Mouse (Mus musculus) heart, embryonic 10.5 days (tissue): ENCODE data around the gene Stk24. TPM values are rescaled to one million over a fixed set of nuclear protein-coding genes. Genes with fewer than 3 reads are reported as not detected.

Source experiments
- DNase-seq: peaks from one replicate; pipeline ENCODE4 v3.0.0-alpha.2; 2017; ENCODE audit warnings: low spot score
- H3K27ac ChIP-seq: fragments of 300-500 bp; sonication (generic); 2 replicates; pipeline ENCODE4 v1.5.1; 2016; ENCODE audit warnings: mild to moderate bottlenecking
- H3K27me3 ChIP-seq: fragments of 300-500 bp; sonication (generic); 2 replicates; pipeline ENCODE4 v1.6.1; 2016; ENCODE audit warnings: mild to moderate bottlenecking; ENCODE audit not compliant: poor library complexity, insufficient read depth, severe bottlenecking
- H3K36me3 ChIP-seq: fragments of 300-500 bp; sonication (generic); 2 replicates; pipeline ENCODE4 v1.6.1; 2016; ENCODE audit warnings: mild to moderate bottlenecking, moderate library complexity
- H3K4me1 ChIP-seq: fragments of 300-500 bp; sonication (generic); 2 replicates; pipeline ENCODE4 v1.6.1; 2016; ENCODE audit warnings: mild to moderate bottlenecking
- H3K4me3 ChIP-seq: fragments of 300-500 bp; sonication (generic); 2 replicates; pipeline ENCODE4 v1.5.1; 2016; ENCODE audit warnings: mild to moderate bottlenecking, moderate library complexity
- H3K9me3 ChIP-seq: fragments of 300-500 bp; sonication (generic); 2 replicates; pipeline ENCODE4 v1.6.1; 2016; ENCODE audit warnings: mild to moderate bottlenecking, moderate library complexity
- WGBS: fragments of 180-500 bp; shearing (Covaris S2); methylation state at CpG from one replicate; pipeline ENCODE4 v1.1.7; 2016; 5-methylcytosine and 5-hydroxymethylcytosine counted together
- polyA plus RNA-seq: library from polyadenylated mRNA; unstranded; fragments of >200 nt; fragmentation: Nextera tagmentation; extraction: Ambion mirVana; gene quantifications from 2 replicates; pipeline ENCODE4 v1.2.1, GENCODE M21; 2016

Gene Stk24
- polyA plus RNA-seq, 1 experiment from 2014 or later = 39.8 TPM

DNA sequence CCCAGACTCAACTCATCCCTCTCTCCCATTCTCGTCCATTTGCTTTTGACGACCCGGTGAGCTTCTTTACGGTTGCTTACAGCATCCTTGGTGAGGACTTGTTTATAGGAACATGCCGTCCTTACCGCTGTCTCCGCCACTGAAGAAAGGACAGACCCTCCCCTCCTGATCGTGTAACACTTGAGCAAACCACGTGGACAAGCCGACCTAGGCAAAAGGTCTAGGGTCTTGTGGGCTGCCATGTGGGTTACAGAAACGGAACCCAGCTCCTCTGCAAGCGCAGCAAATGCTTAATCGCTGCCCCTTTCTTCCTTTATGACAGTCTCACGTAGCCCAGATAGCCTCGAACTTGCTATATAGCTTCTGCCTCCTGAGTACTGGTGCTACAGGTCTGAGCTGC, 25.7 kb upstream of the Stk24 start:
- Histone ChIP-seq H3K4me3 (peak overlapping the region; percentile 44), H3K4me1 (0 out of 2 replicates have a peak, but pooled peaks cover 8% of the 10 kb centered on the region), H3K27me3 (no peaks in the 10 kb centered on the region), H3K36me3 (no peaks in the 10 kb centered on the region), H3K9me3 (no peaks in the 10 kb centered on the region), H3K27ac (peak overlapping the region; percentile 65; the same call in 1 of the 2 replicates)
- no peak for DNase-seq
- WGBS = 41% methylated on average over 15 of the region's 15 CpGs

DNA sequence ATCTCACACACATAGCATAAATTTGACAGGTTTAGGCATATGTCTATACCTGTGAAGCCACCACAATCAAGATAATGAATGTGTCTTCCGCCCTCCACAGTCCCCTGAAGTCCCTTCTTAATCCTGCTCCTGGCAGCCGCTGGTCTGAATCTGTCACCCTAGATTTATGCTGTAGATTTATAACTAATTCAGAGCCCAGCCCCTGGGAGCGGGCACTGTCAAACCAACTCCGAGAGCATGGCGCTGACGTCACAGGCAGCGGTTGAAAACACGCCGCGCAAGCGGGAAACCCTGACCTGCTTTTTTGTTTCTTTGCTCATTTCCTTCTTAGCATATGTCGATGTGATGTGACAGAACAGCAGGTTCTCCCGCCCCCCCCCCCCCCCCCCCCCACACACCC, 25.3 kb upstream of the Stk24 start:
- no peaks in the 10 kb centered on the region for H3K27me3 ChIP-seq
- no peak for DNase-seq
- H3K4me3 ChIP-seq = peak overlapping the region; percentile 44
- WGBS = 37% methylated on average over 13 of the region's 13 CpGs
- no peaks in the 10 kb centered on the region for H3K9me3 ChIP-seq
- H3K4me1 ChIP-seq = 0 out of 2 replicates have a peak, but pooled peaks cover 8% of the 10 kb centered on the region
- H3K36me3 ChIP-seq = no peaks in the 10 kb centered on the region
- peak overlapping the region; percentile 65; the same call in 1 of the 2 replicates for H3K27ac ChIP-seq

DNA sequence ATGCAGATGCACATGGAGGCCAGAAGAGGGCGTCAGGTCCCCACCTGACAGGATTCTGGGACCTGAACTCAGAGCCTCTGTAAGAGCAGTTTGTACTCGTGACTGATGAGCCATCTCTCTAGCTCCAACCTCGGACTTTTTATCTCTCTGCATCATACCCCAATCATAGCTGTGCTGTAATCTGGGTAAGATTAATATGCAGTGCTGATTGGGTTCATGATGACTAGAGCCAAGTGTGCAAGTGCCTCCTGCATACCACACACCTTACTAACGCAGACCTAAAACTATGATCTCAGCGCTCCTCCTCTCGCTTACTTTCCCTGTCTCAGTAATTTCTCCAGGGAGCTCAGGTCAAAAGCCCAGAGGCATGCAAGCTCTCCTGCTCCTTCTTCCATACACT, 19.9 kb upstream of the Stk24 start:
- H3K27me3 ChIP-seq = no peaks in the 10 kb centered on the region
- no peak overlapping the region for H3K4me3 ChIP-seq
- no peak overlapping the region for H3K27ac ChIP-seq
- 83% methylated on average over 6 of the region's 6 CpGs for WGBS
- H3K4me1 ChIP-seq = 0 out of 2 replicates have a peak, but pooled peaks cover 3% of the 10 kb centered on the region
- no peaks in the 10 kb centered on the region for H3K36me3 ChIP-seq
- DNase-seq = no peak
- H3K9me3 ChIP-seq = no peaks in the 10 kb centered on the region

DNA sequence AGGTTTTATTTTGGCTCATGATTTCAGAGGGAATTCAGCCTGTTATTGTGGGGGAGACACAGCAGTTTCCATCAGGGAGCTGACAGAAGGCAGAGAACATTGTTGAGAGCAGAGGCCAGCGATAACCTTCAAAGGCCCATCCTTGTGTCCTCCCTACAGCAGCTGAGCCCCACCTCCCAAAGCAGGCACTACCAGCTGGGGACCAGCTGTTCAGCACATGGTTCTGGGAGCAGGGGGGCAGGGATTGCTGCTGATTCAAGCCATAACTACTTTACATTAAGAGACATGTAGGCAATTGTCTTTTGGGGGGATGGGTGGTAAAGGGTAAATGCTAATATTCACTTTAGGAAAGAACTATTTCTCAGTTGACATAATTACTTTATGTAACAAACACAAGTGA, 17.7 kb upstream of the Stk24 start:
- H3K27ac ChIP-seq = no peak overlapping the region
- no peaks in the 10 kb centered on the region for H3K9me3 ChIP-seq
- no peaks in the 10 kb centered on the region for H3K36me3 ChIP-seq
- H3K4me3 ChIP-seq = no peak overlapping the region
- no peaks in the 10 kb centered on the region for H3K27me3 ChIP-seq
- WGBS = 51% methylated on average over 1 of the region's 1 CpGs
- DNase-seq = no peak
- peaks cover 3% of the 10 kb centered on the region; the same call in 1 of the 2 replicates for H3K4me1 ChIP-seq

GRCm38 (mm10) chr14:121395125-121395524, 15.3 kb upstream of the Stk24 start:
- WGBS = 86% methylated on average over 4 of the region's 4 CpGs
- DNase-seq = no peak

DNA sequence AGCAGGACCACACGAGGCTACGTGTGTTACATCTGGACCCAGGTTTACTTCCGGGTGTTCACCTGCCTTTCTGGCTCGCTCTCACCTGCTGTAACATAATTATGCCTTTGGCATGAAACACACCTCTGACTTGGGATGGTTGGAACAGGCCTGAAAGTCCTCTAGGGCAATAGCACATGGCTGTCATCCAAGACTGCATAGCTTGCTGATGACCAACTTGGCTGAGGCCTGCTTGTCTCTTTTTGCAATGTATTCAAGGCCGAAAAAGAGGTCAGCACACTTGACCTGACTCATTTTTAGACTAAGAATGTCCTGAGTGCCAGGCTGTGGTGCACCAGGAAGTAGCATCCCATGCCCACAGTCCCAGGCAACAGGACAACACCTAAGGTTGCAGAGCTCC, 12.1 kb upstream of the Stk24 start:
- no peaks in the 10 kb centered on the region for H3K27me3 ChIP-seq
- no peak for DNase-seq
- H3K4me1 ChIP-seq = peaks cover 7% of the 10 kb centered on the region
- no peak overlapping the region for H3K27ac ChIP-seq
- WGBS = 80% methylated on average over 5 of the region's 5 CpGs
- no peaks in the 10 kb centered on the region for H3K9me3 ChIP-seq
- H3K36me3 ChIP-seq = no peaks in the 10 kb centered on the region
- no peak overlapping the region for H3K4me3 ChIP-seq

More at GRCm38 (mm10) chr14:121395125-121395524, 15.3 kb upstream of the Stk24 start:
- Histone ChIP-seq H3K27me3 (no peaks in the 10 kb centered on the region), H3K4me3 (no peak overlapping the region), H3K9me3 (no peaks in the 10 kb centered on the region), H3K36me3 (no peaks in the 10 kb centered on the region), H3K27ac (no peak overlapping the region), H3K4me1 (peaks cover 3% of the 10 kb centered on the region; the same call in 1 of the 2 replicates)

GRCm38 (mm10) chr14:121387760-121388159, 7.9 kb upstream of the Stk24 start:
- Histone ChIP-seq H3K27me3 (no peaks in the 10 kb centered on the region), H3K36me3 (no peaks in the 10 kb centered on the region), H3K4me3 (no peak overlapping the region), H3K4me1 (peaks cover 31% of the 10 kb centered on the region), H3K9me3 (no peaks in the 10 kb centered on the region), H3K27ac (no peak overlapping the region)
- DNase-seq = no peak
- WGBS = 52% methylated on average over 1 of the region's 1 CpGs

DNA sequence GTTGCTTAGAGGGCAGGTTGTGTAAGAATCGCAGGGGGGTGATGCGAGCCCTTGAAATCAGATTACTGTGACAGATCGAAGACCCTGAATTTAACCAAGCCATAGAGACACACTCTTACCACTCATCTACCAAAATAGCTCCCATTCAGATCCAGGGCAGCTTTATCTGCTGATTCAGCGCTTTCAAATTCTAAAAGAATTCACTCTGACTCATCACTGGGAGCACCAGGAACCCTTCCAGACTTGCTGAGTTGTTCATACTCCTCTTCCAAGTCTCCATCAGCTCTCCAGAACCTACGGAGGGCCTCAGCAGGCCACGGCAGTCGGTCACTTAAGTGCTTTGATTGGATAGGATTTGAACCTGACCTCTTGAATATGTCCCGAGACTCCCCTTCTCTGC, 5.6 kb upstream of the Stk24 start:
- Histone ChIP-seq H3K36me3 (no peaks in the 10 kb centered on the region), H3K27ac (no peak overlapping the region), H3K27me3 (no peaks in the 10 kb centered on the region), H3K4me1 (peaks cover 31% of the 10 kb centered on the region), H3K9me3 (no peaks in the 10 kb centered on the region), H3K4me3 (no peak overlapping the region)
- DNase-seq = no peak
- WGBS = 83% methylated on average over 8 of the region's 8 CpGs

DNA sequence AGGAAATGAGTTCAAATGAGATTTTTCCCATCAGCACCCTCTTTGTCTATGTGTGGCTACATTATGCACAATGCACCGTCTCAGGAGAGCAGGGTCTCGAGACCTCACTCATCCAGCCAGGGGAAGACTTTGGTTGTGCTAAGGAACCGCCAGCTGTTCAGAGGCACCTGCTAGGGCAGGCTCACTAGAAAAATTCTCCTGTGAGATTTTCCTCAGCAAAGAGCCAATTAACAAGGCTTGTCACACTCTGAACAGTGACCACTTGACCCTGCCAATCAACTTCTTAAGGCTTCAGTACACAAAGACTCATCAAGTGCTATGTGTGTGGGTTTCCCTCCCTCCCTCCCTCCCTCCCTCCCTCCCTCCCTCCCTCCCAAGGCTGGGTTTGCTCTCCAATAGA, 4.0 kb upstream of the Stk24 start:
- H3K36me3 ChIP-seq = no peaks in the 10 kb centered on the region
- no peak overlapping the region for H3K4me3 ChIP-seq
- H3K27me3 ChIP-seq = no peaks in the 10 kb centered on the region
- no peaks in the 10 kb centered on the region for H3K9me3 ChIP-seq
- H3K4me1 ChIP-seq = peaks cover 40% of the 10 kb centered on the region
- no peak for DNase-seq
- 45% methylated on average over 3 of the region's 3 CpGs for WGBS
- no peak overlapping the region for H3K27ac ChIP-seq

GRCm38 (mm10) chr14:121379116-121379826, 540 bp downstream of the Stk24 start:
- peak overlapping the region; percentile 98 for H3K27ac ChIP-seq
- H3K36me3 ChIP-seq = no peaks in the 10 kb centered on the region
- WGBS = under 1% methylated on average over 74 of the region's 79 CpGs
- peak overlapping the region; percentile 93 for H3K4me3 ChIP-seq
- peaks cover 48% of the 10 kb centered on the region for H3K4me1 ChIP-seq
- H3K27me3 ChIP-seq = no peaks in the 10 kb centered on the region
- peak; percentile 84 for DNase-seq
- H3K9me3 ChIP-seq = no peaks in the 10 kb centered on the region

GRCm38 (mm10) chr14:121378243-121379115, 1.3 kb downstream of the Stk24 start:
- H3K9me3 ChIP-seq = no peaks in the 10 kb centered on the region
- under 1% methylated on average over 83 of the region's 83 CpGs for WGBS
- peak overlapping the region; percentile 93 for H3K4me3 ChIP-seq
- DNase-seq = peak; percentile 90
- H3K27me3 ChIP-seq = no peaks in the 10 kb centered on the region
- H3K4me1 ChIP-seq = peaks cover 48% of the 10 kb centered on the region
- peak overlapping the region; percentile 98 for H3K27ac ChIP-seq
- H3K36me3 ChIP-seq = no peaks in the 10 kb centered on the region

DNA sequence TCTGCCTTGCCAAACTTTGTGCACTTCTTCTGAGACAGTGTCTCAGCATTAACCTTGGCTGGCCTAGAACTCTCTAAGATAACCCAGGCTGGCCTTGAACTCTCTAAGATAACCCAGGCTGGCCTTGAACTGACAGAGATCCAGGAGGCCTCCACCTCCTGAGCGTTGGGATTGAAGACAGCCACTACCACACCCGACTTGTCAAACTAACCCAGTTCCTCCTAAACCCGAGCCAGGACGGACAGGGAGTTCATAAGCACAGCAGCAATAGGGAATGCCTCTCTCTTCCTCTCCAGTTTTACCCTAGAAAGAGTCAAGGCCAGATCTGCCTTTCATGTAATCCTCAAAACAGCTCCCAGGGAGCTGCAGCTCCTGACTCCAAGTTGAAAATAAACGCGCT, 3.2 kb downstream of the Stk24 start:
- Histone ChIP-seq H3K27ac (no peak overlapping the region), H3K36me3 (peaks cover 10% of the 10 kb centered on the region), H3K9me3 (no peaks in the 10 kb centered on the region), H3K27me3 (no peaks in the 10 kb centered on the region), H3K4me1 (peaks cover 62% of the 10 kb centered on the region), H3K4me3 (no peak overlapping the region)
- no peak for DNase-seq
- 60% methylated on average over 6 of the region's 6 CpGs for WGBS

DNA sequence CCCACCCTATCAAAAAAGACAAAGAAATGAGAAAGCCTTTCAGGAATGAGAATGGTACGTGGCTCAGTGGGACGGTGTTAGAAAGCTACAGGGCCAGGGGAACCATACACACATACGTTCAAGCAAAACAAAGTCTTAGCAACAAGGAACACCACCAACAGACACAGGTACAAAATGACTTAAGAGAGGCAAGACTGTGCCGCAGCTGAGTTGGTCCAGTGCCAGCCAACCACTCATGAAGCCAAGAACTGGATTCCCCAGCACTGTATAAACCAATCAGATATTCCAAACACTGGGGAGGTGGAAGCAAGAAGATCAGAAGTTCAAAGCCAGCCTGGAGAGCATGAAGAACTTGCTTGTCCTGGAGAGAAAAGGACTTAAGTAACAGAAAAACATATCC, 5.9 kb downstream of the Stk24 start:
- no peaks in the 10 kb centered on the region for H3K9me3 ChIP-seq
- WGBS = 88% methylated on average over 4 of the region's 4 CpGs
- H3K4me1 ChIP-seq = peaks cover 79% of the 10 kb centered on the region
- H3K27me3 ChIP-seq = no peaks in the 10 kb centered on the region
- H3K4me3 ChIP-seq = no peak overlapping the region
- no peak for DNase-seq
- peaks cover 13% of the 10 kb centered on the region for H3K36me3 ChIP-seq
- H3K27ac ChIP-seq = no peak overlapping the region
